Mouse (Mus musculus) neural tube, embryonic 11.5 days (tissue): ENCODE data around the gene Zc3h18. TPM values are rescaled to one million over a fixed set of nuclear protein-coding genes. Genes with fewer than 3 reads are reported as not detected.

ENCODE experiments used
- ATAC-seq: fragments of 200-750 bp; cut with Nextera tagmentation; 2 replicates; pipeline ENCODE4 v1.8.0; 2017; ENCODE audit warnings: moderate number of reproducible peaks, mild to moderate bottlenecking, moderate TSS enrichment, moderate library complexity; ENCODE audit not compliant: insufficient read depth, low FRiP score, low TSS enrichment
- DNase-seq: peaks from one replicate; pipeline ENCODE4 v3.0.0-alpha.2; 2015; ENCODE audit warnings: low spot score
- H3K27ac ChIP-seq: fragments of 300-500 bp; sonication (generic); 2 replicates; pipeline ENCODE4 v1.5.1; 2014; ENCODE audit warnings: low read depth, mild to moderate bottlenecking, low read length
- H3K27me3 ChIP-seq: fragments of 300-500 bp; sonication (generic); 2 replicates; pipeline ENCODE4 v1.6.1; 2014; ENCODE audit warnings: mild to moderate bottlenecking, low read length, mixed read lengths; ENCODE audit not compliant: control insufficient read depth, insufficient read depth
- H3K36me3 ChIP-seq: fragments of 300-500 bp; sonication (generic); 2 replicates; pipeline ENCODE4 v1.6.1; 2014; ENCODE audit warnings: mild to moderate bottlenecking, low read length, moderate library complexity, mixed read lengths; ENCODE audit not compliant: control insufficient read depth, insufficient read depth
- H3K4me1 ChIP-seq: fragments of 300-500 bp; sonication (generic); 2 replicates; pipeline ENCODE4 v1.6.1; 2014; ENCODE audit warnings: low read length, mixed read lengths; ENCODE audit not compliant: control insufficient read depth, insufficient read depth
- H3K4me2 ChIP-seq: fragments of 300-500 bp; sonication (generic); 2 replicates; pipeline ENCODE4 v1.6.1; 2014; ENCODE audit warnings: low read depth, mild to moderate bottlenecking, moderate library complexity
- H3K4me3 ChIP-seq: fragments of 300-500 bp; sonication (generic); 2 replicates; pipeline ENCODE4 v1.5.1; 2014; ENCODE audit warnings: low read depth, low read length
- H3K9ac ChIP-seq: fragments of 300-500 bp; sonication (generic); 2 replicates; pipeline ENCODE4 v1.6.1; 2014; ENCODE audit warnings: mild to moderate bottlenecking, low read length
- H3K9me3 ChIP-seq: fragments of 300-500 bp; sonication (generic); 2 replicates; pipeline ENCODE4 v1.6.1; 2016; ENCODE audit warnings: low read length; ENCODE audit not compliant: control insufficient read depth
- WGBS: fragments of 180-500 bp; shearing (Covaris S2); extraction: QIAGEN DNeasy Blood & Tissue Kit; methylation state at CpG from one replicate; pipeline ENCODE4 v1.1.7; 2014; 5-methylcytosine and 5-hydroxymethylcytosine counted together
- polyA plus RNA-seq: library from polyadenylated mRNA; unstranded; fragments of >200 nt; fragmentation: Nextera tagmentation; extraction: Ambion mirVana; gene quantifications from 2 replicates; pipeline ENCODE4 v1.2.1, GENCODE M21; 2014

The Zc3h18 gene
- polyA plus RNA-seq, 1 experiment from 2014 or later, result 40.5 TPM

GRCm38 (mm10) chr8:122464985-122465384 is 88.6 kb downstream of the Zc3h18 start:
- H3K4me1 ChIP-seq, result peaks cover 12% of the 10 kb centered on the region; the same call in 1 of the 2 replicates
- no peak overlapping the region for H3K4me3 ChIP-seq
- H3K9me3 ChIP-seq, result no peaks in the 10 kb centered on the region
- no peak for DNase-seq
- no peak overlapping the region for H3K9ac ChIP-seq
- peaks cover 2% of the 10 kb centered on the region for H3K36me3 ChIP-seq
- H3K27ac ChIP-seq, result no peak overlapping the region
- 75% methylated on average over 7 of the region's 7 CpGs for WGBS
- no peak for ATAC-seq
- peaks cover 18% of the 10 kb centered on the region for H3K27me3 ChIP-seq
- H3K4me2 ChIP-seq, result no peak overlapping the region

Other genes starting within 250 kb of the Zc3h18 start
- gene Zfpm1, start 94.5 kb upstream of the Zc3h18 start, polyA plus RNA-seq, result 1.2 and 1.5 TPM in 2 replicates
- not detected in 2 replicates for gene Trhr2, start 15.9 kb upstream of the Zc3h18 start, polyA plus RNA-seq
- 0.57 TPM in 1 of 2 replicates, not detected in the other for gene Il17c, start 45.4 kb downstream of the Zc3h18 start, polyA plus RNA-seq
- 52.5 and 57.7 TPM in 2 replicates for gene Cyba, start 56.3 kb downstream of the Zc3h18 start, polyA plus RNA-seq
- gene Mvd, start 66.8 kb downstream of the Zc3h18 start, polyA plus RNA-seq, result 53.7 and 58.5 TPM in 2 replicates
- gene Snai3, start 84.1 kb downstream of the Zc3h18 start, polyA plus RNA-seq, result not detected in 2 replicates
- 30.1 and 31.1 TPM in 2 replicates for gene Rnf166, start 99.5 kb downstream of the Zc3h18 start, polyA plus RNA-seq
- gene Ctu2, start 99.5 kb downstream of the Zc3h18 start, polyA plus RNA-seq, result 62.0 and 76.9 TPM in 2 replicates
- 5.5 and 7.5 TPM in 2 replicates for gene Piezo1, start 174.7 kb downstream of the Zc3h18 start, polyA plus RNA-seq
- 34.3 and 37.1 TPM in 2 replicates for gene Cdt1, start 191.4 kb downstream of the Zc3h18 start, polyA plus RNA-seq
- 219 and 243 TPM in 2 replicates for gene Aprt, start 200.3 kb downstream of the Zc3h18 start, polyA plus RNA-seq
- 5.4 and 6.6 TPM in 2 replicates for gene Galns, start 234.9 kb downstream of the Zc3h18 start, polyA plus RNA-seq
- 55.6 and 59.7 TPM in 2 replicates for gene Trappc2l, start 235.0 kb downstream of the Zc3h18 start, polyA plus RNA-seq
- gene Pabpn1l, start 246.1 kb downstream of the Zc3h18 start, polyA plus RNA-seq, result not detected in 2 replicates